Mouse (Mus musculus): ENCODE measurements around the gene Gm13272.
A peak's percentile ranks its signal among the peaks of the same experiment; 100 is the strongest.
"Not testable (repeated sequence)": the region's sequence is repeated elsewhere in the genome, so short reads cannot be mapped to it uniquely, and the experiment has no call there.

The Gm13272 gene

DNA sequence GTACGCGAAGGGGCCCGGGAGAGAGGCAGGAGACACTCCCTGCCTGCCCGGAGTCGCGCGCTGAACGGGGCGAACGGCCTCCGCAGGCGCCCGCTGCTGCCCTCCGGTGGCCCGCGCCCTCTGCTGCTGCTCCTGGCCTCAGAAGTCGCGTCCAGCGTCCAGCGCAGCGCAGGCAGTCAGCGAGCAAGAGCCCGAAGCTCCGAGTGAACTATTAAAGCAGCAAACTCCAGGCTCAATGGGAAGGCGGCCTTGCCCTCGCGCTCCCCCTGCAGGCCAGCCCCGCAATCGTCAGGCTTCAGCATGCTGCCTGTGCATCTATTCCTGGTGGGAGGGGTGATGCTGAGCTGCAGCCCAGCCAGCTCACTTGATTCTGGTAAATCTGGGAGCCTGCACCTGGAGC, at the start of gene Gm13272:
Gene Gm13272 (plus strand): TSS at position 301 of the 400 bp plus-strand sequence.
- not testable (repeated sequence) for DNase-seq (ENCODE audit: low read depth, low spot score)

DNA sequence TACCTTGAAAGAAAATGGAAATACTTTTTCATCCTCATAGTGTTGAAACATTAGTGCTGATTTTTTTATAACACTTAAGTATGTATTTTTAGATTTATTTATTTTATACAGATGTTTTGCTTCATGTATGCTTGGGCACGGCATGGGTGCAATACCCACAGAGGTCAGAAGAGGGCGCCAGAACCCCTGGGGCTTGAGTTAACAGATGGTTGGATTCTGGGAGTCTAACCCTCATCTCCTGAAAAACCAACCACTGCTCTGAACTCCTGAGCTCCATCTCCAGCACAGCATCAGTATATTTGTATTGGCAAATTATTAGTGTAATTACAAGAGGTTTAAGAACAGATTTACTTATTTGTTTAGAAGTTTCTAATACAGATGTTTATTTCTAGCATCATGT, 41.2 kb upstream of the Gm13272 start:
- DNase-seq (ENCODE audit: low read depth, low spot score), result no peak

DNA sequence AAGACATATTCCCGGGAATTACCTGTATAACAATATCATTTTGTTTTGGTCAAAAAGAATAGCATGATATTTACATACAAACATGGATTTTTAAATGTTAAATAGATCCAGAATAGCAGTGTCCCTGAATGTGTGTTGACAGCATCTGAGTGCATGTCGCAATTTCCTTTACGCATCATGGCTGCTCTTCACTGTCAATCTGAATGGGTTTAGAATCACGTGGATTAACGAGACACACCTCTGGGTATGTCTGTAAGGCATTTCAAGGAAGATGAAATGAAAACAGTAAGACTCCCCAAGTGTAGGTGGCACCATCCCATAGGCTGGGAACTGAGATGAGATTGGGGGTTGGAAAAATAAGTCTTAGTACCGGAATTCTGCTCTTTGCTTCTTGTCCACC, 40.6 kb upstream of the Gm13272 start:
- no peak for DNase-seq (ENCODE audit: low read depth, low spot score)

DNA sequence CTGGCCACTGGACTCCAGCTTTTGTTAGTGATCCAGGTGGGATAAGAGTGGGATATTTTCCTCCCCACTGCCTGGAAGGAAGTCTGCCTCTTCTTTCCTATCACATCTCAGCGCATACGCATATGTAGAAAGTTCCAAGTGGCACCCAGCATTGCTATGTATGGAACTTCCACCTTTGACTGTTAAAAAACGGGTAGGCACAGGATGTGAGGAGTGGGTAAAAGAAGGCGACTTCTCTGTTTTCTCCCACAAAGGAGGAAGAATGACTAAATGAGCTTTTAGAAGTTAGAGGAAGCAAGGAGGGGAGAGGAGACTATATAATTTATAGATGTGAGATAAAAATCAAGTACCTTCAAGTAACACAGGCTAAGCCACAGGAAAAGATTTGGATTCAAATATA, 38.2 kb upstream of the Gm13272 start:
- no peak for DNase-seq (ENCODE audit: low read depth, low spot score)

DNA sequence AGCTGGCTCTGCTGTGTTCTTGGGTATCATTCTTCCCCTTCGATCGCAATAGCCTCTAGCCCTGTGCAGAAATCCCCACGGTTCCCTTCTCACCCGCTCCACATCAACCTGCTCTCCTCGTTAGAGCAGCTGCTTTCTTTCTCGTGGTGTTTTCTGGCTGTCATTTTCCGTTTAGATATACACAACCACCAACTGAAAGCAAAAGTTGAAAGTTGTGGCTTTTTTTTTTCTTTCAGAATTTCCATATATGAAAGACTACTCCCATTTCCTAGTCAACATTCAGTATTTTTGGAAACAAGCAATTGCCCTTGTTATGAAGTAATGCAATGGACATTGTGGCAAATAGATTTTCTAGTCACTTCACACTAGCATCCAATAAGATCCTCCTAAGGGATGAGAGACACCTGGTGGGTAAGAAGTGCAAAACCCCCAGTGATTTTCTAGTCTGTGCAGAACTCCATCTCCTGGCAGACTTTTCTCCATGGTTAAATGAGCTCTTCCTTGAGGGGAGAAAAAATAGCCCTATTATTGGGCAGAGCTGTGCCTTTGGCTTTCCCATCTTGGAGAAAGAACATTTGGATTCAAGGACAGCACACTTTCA, 36.8 kb upstream of the Gm13272 start:
- no peak for DNase-seq (ENCODE audit: low read depth, low spot score)

DNA sequence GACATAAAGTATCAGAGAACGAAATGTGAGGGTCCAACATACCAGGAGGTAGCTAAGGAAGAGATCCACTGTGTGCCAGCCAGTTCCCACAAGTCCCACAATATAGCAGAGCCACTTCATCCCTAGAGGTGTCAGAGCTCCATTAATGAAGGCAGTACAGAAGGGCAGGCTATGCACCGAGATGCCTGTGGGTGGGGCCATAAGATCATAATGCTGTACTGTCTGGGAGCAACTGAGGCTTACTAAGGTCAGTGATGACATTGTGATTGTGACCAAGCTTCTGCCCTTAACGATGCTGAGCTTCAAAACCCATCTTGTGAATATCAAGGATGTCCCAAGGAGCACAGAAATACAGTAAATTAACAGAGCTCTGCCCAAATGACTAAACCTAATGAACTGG, 35.4 kb upstream of the Gm13272 start:
- no peak for DNase-seq (ENCODE audit: low read depth, low spot score)

DNA sequence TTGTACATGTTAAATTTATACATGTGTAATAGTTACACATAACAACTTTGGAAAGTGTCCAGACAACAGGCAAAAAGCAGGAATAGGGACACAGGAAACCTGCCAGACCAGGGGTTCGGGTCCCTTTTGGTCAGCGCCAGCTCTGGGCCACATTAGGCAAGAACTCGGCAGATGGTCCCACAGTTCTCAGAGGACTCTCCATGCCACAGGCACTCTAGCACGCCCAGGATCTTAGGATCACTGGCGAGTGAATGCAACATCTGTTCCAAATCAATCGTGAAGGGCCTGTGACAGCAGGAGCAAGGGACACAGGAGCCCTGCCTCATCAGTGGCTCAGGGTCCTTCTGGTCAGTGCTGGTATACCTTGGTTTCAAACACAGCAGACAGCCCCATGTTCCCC, 29.7 kb upstream of the Gm13272 start:
- DNase-seq (ENCODE audit: low read depth, low spot score), result no peak

DNA sequence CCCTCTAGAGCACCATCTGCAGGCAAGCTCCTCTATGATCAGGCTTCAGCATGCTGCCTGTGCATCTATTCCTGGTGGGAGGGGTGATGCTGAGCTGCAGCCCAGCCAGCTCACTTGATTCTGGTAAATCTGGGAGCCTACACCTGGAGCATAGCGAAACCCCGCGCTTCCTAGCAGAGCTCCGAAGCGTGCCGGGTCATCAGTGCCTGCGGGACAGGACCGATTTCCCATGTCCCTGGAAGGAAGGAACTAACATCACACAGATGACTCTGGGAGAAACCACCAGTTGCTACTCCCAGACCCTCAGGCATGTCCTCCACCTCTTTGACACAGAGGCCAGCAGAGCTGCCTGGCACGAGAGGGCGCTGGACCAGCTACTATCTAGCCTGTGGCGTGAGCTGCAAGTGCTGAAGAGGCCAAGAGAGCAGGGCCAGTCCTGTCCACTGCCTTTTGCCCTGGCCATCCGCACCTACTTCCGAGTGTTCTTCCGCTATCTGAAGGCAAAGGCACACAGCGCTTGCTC, 24.8 kb upstream of the Gm13272 start, which contains the start of gene Gm13271:
Gene Gm13271 (plus strand): TSS at position 51 of the 523 bp plus-strand sequence.
- not testable (repeated sequence) for DNase-seq (ENCODE audit: low read depth, low spot score)

DNA sequence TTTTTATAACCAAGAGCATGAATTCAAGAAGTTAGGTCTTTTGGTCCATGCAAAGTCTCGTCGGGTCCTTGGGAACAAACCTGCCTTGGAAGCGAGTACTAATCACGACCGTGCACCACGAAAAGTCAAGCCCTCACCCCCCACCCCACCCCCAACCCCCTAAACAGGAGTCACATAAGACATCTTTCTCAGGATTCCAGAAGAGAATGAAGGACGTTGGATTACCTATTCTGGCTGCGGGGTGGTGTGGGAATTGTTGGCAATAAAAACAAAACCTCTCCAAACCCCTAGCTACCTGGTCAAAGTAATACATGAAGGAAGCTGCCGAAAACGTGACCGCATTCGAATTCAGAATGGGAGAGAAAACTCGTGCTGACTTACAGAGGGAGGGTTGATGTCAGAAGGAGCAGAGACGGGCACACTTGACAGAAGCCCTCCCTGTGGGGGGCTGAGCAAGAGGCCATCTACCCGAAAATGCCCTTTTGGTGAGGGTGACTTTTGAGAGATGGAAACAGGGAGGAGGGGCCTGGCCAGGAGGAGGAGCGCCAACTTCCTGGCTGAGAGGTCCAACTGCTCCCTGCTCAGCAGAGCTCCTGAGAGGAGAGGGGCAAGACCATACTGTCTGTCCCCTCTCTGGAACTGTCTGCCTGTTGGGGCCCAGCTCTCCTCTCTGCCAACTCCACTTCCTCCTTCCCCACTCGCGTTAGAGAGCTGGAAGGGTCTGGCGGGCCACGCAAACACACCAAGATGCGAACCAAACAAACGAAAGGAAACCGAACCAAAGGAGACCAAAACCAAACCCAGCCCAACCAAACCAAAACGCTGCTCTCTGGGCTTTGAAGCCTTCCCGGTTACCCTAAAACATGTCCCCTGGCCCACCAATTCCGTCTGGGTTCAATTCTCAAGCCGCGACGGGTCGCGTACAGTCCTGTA, 22.8 kb upstream of the Gm13272 start:
- DNase-seq (ENCODE audit: low read depth, low spot score), result not testable (repeated sequence)

DNA sequence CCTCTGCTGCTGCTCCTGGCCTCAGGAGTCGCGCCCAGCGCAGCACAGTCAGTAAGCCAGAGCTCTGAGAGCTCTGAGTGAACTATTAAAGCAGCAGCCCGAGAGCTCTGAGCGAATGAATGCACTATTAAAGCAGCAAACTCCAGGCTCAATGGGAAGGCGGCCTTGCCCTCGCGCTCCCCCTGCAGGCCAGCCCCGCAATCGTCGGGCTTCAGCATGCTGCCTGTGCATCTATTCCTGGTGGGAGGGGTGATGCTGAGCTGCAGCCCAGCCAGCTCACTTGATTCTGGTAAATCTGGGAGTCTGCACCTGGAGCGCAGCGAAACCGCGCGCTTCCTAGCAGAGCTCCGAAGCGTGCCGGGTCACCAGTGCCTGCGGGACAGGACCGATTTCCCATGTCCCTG, 22.0 kb upstream of the Gm13272 start:
- DNase-seq (ENCODE audit: low read depth, low spot score), result peak; percentile 60

DNA sequence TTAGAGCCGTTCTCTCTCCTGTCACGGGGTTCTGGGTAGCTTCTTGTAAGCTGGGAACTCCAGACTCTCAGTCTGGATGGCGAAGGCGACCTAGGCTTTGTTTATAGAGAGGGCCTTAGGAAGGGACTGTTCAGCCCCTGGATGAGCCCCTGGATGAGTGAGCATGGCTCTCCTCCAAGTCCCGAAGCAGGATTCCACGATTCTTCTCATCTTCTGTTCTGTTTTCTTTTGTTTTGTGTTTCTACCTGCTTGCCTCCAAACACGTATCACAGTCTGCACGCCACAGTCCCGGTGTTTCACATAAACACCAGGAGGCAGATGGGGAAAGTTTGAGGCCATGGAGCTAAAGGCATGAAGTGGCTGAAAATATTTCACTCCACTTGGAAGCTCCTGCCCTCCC, 20.9 kb upstream of the Gm13272 start:
- DNase-seq (ENCODE audit: low read depth, low spot score), result not testable (repeated sequence)

DNA sequence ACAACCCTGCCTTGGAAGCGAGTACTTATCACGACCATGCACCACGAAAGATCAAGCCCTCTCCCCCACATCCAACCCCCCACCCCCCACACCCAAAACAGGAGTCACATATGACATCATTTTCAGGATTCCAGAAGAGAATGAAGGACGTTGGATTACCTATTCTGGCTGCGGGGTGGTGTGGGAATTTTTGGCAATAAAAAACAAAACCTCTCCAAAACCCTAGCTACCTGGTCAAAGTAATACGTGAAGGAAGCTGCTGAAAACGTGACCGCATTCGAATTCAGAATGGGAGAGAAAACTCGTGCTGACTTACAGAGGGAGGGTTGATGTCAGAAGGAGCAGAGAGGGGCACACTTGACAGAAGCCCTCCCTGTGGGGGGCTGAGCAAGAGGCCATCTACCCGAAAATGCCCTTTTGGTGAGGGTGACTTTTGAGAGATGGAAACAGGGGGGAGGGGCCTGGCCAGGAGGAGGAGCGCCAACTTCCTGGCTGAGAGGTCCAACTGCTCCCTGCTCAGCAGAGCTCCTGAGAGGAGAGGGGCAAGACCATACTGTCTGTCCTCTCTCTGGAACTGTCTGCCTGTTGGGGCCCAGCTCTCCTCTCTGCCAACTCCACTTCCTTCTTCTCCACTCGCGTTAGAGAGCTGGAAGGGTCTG, 19.9 kb upstream of the Gm13272 start, which contains the start of gene Gm13283:
Gene Gm13283 (plus strand): TSS at position 510 of the 659 bp plus-strand sequence.
- not testable (repeated sequence) for DNase-seq (ENCODE audit: low read depth, low spot score)

DNA sequence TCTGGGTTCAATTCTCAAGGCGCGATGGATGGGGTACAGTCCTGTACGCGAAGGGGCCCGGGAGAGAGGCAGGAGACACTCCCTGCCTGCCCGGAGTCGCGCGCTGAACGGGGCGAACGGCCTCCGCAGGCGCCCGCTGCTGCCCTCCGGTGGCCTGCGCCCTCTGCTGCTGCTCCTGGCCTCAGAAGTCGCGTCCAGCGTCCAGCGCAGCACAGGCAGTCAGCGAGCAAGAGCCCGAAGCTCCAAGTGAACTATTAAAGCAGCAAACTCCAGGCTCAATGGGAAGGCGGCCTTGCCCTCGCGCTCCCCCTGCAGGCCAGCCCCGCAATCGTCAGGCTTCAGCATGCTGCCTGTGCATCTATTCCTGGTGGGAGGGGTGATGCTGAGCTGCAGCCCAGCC, 19.2 kb upstream of the Gm13272 start:
- not testable (repeated sequence) for DNase-seq (ENCODE audit: low read depth, low spot score)

DNA sequence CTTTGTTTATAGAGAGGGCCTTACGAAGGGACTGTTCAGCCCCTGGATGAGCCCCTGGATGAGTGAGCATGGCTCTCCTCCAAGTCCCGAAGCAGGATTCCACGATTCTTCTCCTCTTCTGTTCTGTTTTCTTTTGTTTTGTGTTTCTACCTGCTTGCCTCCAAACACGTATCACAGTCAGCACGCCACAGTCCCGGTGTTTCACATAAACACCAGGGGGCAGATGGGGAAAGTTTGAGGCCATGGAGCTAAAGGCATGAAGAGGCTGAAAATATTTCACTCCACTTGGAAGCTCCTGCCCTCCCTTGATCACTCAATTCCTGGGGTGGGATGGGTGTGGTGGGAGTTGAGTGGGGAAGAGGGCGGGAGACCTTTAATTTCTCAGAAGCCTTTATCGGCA, 17.9 kb upstream of the Gm13272 start:
- DNase-seq (ENCODE audit: low read depth, low spot score), result not testable (repeated sequence)

DNA sequence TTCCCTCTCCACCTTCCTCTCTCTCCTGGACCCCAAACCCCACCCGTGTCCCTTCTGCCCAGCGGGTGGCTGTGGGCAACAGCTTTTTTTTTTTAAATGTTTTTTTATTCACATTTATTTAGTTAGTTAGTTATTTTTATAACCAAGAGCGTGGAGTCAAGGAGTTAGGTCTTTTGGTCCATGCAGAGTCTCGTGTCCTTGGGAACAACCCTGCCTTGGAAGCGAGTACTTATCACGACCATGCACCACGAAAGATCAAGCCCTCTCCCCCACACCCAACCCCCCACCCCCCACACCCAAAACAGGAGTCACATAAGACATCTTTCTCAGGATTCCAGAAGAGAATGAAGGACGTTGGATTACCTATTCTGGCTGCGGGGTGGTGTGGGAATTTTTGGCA, 17.3 kb upstream of the Gm13272 start:
- DNase-seq (ENCODE audit: low read depth, low spot score), result not testable (repeated sequence)

DNA sequence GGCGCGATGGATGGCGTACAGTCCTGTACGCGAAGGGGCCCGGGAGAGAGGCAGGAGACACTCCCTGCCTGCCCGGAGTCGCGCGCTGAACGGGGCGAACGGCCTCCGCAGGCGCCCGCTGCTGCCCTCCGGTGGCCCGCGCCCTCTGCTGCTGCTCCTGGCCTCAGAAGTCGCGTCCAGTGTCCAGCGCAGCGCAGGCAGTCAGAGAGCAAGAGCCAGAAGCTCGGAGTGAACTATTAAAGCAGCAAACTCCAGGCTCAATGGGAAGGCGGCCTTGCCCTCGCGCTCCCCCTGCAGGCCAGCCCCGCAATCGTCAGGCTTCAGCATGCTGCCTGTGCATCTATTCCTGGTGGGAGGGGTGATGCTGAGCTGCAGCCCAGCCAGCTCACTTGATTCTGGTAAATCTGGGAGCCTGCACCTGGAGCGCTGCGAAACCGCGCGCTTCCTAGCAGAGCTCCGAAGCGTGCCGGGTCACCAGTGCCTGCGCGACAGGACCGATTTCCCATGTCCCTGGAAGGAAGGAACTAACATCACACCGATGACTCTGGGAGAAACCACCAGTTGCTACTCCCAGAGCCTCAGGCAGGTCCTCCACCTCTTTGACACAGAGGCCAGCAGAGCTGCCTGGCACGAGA, 16.1 kb upstream of the Gm13272 start:
- not testable (repeated sequence) for DNase-seq (ENCODE audit: low read depth, low spot score)

DNA sequence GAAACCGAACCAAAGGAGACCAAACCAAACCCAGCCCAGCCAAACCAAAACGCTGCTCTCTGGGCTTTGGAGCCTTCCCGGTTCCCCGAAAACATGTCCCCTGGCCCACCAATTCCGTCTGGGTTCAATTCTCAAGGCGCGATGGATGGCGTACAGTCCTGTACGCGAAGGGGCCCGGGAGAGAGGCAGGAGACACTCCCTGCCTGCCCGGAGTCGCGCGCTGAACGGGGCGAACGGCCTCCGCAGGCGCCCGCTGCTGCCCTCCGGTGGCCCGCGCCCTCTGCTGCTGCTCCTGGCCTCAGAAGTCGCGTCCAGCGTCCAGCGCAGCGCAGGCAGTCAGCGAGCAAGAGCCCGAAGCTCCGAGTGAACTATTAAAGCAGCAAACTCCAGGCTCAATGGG, 6.1 kb upstream of the Gm13272 start, which contains the start of gene Gm13290:
Gene Gm13290 (plus strand): TSS at position 301 of the 400 bp plus-strand sequence.
- DNase-seq (ENCODE audit: low read depth, low spot score), result not testable (repeated sequence)

DNA sequence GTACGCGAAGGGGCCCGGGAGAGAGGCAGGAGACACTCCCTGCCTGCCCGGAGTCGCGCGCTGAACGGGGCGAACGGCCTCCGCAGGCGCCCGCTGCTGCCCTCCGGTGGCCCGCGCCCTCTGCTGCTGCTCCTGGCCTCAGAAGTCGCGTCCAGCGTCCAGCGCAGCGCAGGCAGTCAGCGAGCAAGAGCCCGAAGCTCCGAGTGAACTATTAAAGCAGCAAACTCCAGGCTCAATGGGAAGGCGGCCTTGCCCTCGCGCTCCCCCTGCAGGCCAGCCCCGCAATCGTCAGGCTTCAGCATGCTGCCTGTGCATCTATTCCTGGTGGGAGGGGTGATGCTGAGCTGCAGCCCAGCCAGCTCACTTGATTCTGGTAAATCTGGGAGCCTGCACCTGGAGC, 3.0 kb upstream of the Gm13272 start, which contains the start of gene Gm13289:
Gene Gm13289 (plus strand): TSS at position 301 of the 400 bp plus-strand sequence.
- DNase-seq (ENCODE audit: low read depth, low spot score), result not testable (repeated sequence)

DNA sequence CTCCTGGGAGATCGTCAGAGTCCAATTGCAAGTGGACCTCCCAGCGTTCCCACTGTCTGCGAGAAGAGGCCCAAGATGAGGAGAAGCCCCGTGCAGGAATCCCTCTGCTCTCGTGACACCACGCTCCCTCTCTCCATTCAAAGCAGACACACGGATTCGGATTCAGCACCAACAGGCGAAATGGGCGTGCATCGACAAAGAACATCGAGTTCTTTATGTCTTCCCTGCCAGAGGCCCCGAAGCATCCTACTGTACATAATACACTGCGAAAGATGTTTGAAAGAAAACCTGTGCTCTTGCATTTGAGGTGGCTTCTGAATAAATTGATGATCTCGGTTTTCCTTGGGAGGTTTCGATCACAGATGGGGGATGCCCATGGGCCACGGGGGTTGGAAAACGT, 670 bp downstream of the Gm13272 start:
- DNase-seq (ENCODE audit: low read depth, low spot score), result not testable (repeated sequence)

DNA sequence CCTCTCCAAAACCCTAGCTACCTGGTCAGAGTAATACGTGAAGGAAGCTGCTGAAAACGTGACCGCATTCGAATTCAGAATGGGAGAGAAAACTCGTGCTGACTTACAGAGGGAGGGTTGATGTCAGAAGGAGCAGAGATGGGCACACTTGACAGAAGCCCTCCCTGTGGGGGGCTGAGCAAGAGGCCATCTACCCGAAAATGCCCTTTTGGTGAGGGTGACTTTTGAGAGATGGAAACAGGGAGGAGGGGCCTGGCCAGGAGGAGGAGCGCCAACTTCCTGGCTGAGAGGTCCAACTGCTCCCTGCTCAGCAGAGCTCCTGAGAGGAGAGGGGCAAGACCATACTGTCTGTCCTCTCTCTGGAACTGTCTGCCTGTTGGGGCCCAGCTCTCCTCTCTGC, 2.2 kb downstream of the Gm13272 start, which contains the start of gene Ifnz:
Gene Ifnz (plus strand): TSS at position 301 of the 400 bp plus-strand sequence.
- not testable (repeated sequence) for DNase-seq (ENCODE audit: low read depth, low spot score)

DNA sequence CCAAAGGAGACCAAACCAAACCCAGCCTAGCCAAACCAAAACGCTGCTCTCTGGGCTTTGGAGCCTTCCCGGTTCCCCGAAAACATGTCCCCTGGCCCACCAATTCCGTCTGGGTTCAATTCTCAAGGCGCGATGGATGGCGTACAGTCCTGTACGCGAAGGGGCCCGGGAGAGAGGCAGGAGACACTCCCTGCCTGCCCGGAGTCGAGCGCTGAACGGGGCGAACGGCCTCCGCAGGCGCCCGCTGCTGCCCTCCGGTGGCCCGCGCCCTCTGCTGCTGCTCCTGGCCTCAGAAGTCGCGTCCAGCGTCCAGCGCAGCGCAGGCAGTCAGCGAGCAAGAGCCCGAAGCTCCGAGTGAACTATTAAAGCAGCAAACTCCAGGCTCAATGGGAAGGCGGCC, 2.7 kb downstream of the Gm13272 start:
- DNase-seq (ENCODE audit: low read depth, low spot score), result not testable (repeated sequence)

Measured in WW6 (cell line).